Mouse (Mus musculus) heart, embryonic 16.5 days (tissue): ENCODE measurements around the gene Pip4k2b. TPM values are rescaled to one million over a fixed set of nuclear protein-coding genes. Genes with fewer than 3 reads are reported as not detected.

Experiments
- ATAC-seq: fragments of 200-750 bp; cut with Nextera tagmentation; replicated peaks from 2 replicates; pipeline ENCODE4 v1.8.0; 2017; ENCODE audit warnings: moderate number of reproducible peaks; ENCODE audit not compliant: insufficient read depth, low FRiP score; ENCODE audit errors: extremely low read depth
- H3K27ac ChIP-seq: fragments of 300-500 bp; sonication (generic); 2 replicates; pipeline ENCODE4 v1.5.1; 2014; ENCODE audit warnings: mild to moderate bottlenecking, low read length, control low read depth, moderate library complexity
- H3K27me3 ChIP-seq: fragments of 300-500 bp; sonication (generic); 2 replicates; pipeline ENCODE4 v1.6.1; 2014; ENCODE audit warnings: low read length, mixed read lengths; ENCODE audit not compliant: control insufficient read depth, insufficient read depth
- H3K36me3 ChIP-seq: fragments of 300-500 bp; sonication (generic); 2 replicates; pipeline ENCODE4 v1.6.1; 2014; ENCODE audit not compliant: control insufficient read depth, insufficient read depth
- H3K4me1 ChIP-seq: fragments of 300-500 bp; sonication (generic); 2 replicates; pipeline ENCODE4 v1.6.1; 2014; ENCODE audit warnings: low read length, mixed read lengths; ENCODE audit not compliant: control insufficient read depth, insufficient read depth
- H3K4me2 ChIP-seq: fragments of 300-500 bp; sonication (generic); 2 replicates; pipeline ENCODE4 v1.6.1; 2014; ENCODE audit warnings: low read depth, mild to moderate bottlenecking, control low read depth, low read length
- H3K4me3 ChIP-seq: fragments of 300-500 bp; sonication (generic); 2 replicates; pipeline ENCODE4 v1.5.1; 2014; ENCODE audit warnings: mild to moderate bottlenecking, control low read depth, low read length
- H3K9ac ChIP-seq: fragments of 300-500 bp; sonication (generic); 2 replicates; pipeline ENCODE4 v1.6.1; 2014; ENCODE audit warnings: low read length, control low read depth
- H3K9me3 ChIP-seq: fragments of 300-500 bp; sonication (generic); replicated peaks from 2 replicates; pipeline ENCODE4 v1.6.1; 2016; ENCODE audit warnings: low read length; ENCODE audit not compliant: control insufficient read depth
- WGBS: fragments of 180-500 bp; shearing (Covaris S2); extraction: QIAGEN DNeasy Blood & Tissue Kit; methylation state at CpG from one replicate; pipeline ENCODE4 v1.1.7; 2014; 5-methylcytosine and 5-hydroxymethylcytosine counted together
- polyA plus RNA-seq: library from polyadenylated mRNA; unstranded; fragments of >200 nt; fragmentation: Nextera tagmentation; extraction: Ambion mirVana; gene quantifications from 2 replicates; pipeline ENCODE4 v1.2.1, GENCODE M21; 2015

Gene Pip4k2b
- polyA plus RNA-seq, 1 experiment from 2014 or later: 0.81 TPM

DNA sequence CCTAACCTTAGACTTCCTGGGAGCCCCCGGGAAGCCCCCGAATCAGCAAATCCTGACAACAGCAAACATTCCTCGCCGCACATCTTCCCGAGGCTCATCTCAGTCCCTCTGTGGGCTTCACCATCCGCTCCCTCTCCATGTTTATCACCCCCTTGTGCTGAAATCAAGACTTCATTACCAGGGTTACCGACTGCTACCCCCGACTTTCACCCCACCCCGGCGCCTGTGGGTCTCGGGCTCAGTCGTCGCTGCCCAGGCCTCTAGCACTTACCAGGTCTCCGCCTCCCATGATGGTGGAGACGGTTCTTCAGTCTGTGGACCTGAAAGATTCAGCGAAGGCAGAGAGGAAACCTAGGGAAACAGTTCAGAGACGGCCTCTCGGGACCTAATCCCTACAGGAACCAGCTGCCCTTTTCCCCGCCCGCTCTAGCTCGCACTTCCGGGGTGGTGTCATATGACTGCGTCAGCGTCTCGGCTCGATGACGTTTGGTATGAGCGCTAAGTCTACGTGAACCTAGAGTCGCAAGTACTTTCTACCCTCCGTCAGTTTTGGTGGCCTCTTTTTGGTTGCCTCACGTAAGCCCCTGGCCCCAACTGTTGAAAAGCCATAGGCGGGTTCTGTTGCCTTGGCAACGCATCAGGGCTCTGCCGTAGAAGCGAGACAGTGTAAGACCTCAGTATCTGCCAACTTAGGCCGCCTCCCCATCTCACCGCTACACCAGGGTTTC, 21.8 kb upstream of the Pip4k2b start, which contains the start of gene Cwc25:
Gene Cwc25, minus strand, starts transcription at position 403 of the 728 bp plus-strand sequence.
- Histone ChIP-seq H3K27ac (peak within 1 kb of the TSS; percentile 80), H3K4me1 (peaks cover 9% of the 10 kb centered on the region), H3K27me3 (no peaks in the 10 kb centered on the region), H3K9me3 (no peaks in the 10 kb centered on the region), H3K4me3 (peak within 1 kb of the TSS; percentile 84), H3K9ac (peak within 1 kb of the TSS; percentile 89), H3K4me2 (peak within 1 kb of the TSS; percentile 73), H3K36me3 (peaks cover 18% of the 10 kb centered on the region)
- ATAC-seq: peak; percentile 94
- under 1% methylated on average over 38 of the region's 38 CpGs for WGBS

GRCm38 (mm10) chr11:97761638-97762037, 17.1 kb upstream of the Pip4k2b start:
- H3K4me1 ChIP-seq: peaks cover 9% of the 10 kb centered on the region
- H3K9me3 ChIP-seq: no peaks in the 10 kb centered on the region
- H3K4me3 ChIP-seq: no peak overlapping the region
- H3K36me3 ChIP-seq: peaks cover 33% of the 10 kb centered on the region
- H3K27me3 ChIP-seq: no peaks in the 10 kb centered on the region
- no peak overlapping the region for H3K9ac ChIP-seq
- H3K4me2 ChIP-seq: no peak overlapping the region
- H3K27ac ChIP-seq: no peak overlapping the region
- ATAC-seq: no peak

DNA sequence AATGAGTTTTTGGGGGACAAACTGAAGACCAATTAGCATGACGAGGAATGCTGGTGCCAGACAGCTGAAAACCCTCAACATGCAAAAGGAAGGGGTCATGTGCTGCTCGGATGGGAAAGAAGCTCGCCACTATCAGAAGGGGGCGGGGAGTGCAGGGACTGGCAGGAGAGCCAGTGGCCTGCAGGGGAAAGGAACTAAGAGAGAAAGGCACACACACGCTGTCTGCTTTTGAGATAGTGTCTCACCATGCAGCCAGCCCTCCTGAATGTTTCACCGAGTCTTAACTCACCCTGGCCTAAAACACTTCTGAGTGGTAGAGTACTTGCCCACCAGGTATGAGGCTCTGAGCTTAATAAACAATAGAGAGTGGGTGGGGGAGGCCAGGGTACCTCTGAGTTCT, 14.4 kb upstream of the Pip4k2b start:
- H3K27ac ChIP-seq: no peak overlapping the region
- no peak overlapping the region for H3K4me2 ChIP-seq
- no peak overlapping the region for H3K4me3 ChIP-seq
- no peaks in the 10 kb centered on the region for H3K4me1 ChIP-seq
- ATAC-seq: no peak
- H3K36me3 ChIP-seq: peaks cover 47% of the 10 kb centered on the region
- H3K9ac ChIP-seq: no peak overlapping the region
- H3K27me3 ChIP-seq: no peaks in the 10 kb centered on the region
- WGBS: 60% methylated on average over 6 of the region's 6 CpGs
- no peaks in the 10 kb centered on the region for H3K9me3 ChIP-seq

- Histone ChIP-seq H3K9me3 (no peaks in the 10 kb centered on the region), H3K9ac (no peak overlapping the region), H3K4me2 (no peak overlapping the region), H3K4me3 (no peak overlapping the region), H3K27me3 (no peaks in the 10 kb centered on the region), H3K27ac (no peak overlapping the region), H3K36me3 (peaks cover 51% of the 10 kb centered on the region), H3K4me1 (no peaks in the 10 kb centered on the region)
- no peak for ATAC-seq
- 93% methylated on average over 1 of the region's 1 CpGs for WGBS
Observed at GRCm38 (mm10) chr11:97758125-97758524, 13.6 kb upstream of the Pip4k2b start.

DNA sequence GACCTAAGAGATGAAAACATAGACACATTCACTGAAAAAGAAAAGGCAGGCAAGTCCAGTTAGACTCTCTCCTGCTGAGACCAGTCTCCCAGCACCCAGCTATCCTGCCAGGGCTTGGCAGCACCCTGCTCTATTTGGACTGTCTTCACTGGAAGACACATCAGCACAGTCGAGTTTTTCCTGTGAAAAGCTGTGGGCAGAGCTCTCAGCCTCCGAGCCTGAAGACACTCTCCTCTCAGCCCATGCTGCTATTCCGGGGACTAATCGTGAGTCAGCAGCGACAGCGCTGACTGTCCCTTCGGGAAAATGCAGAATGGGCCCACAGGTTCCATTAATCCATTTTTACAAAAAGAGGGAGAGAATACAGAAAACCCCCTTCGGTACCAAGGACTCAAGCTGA, 8.8 kb upstream of the Pip4k2b start:
- 93% methylated on average over 8 of the region's 8 CpGs for WGBS
- Histone ChIP-seq H3K36me3 (peaks cover 59% of the 10 kb centered on the region), H3K27me3 (no peaks in the 10 kb centered on the region), H3K4me3 (no peak overlapping the region), H3K27ac (no peak overlapping the region), H3K4me1 (no peaks in the 10 kb centered on the region), H3K9ac (no peak overlapping the region), H3K4me2 (no peak overlapping the region), H3K9me3 (no peaks in the 10 kb centered on the region)
- no peak for ATAC-seq

- H3K36me3 ChIP-seq: peaks cover 43% of the 10 kb centered on the region
- no peaks in the 10 kb centered on the region for H3K27me3 ChIP-seq
- 89% methylated on average over 5 of the region's 5 CpGs for WGBS
- ATAC-seq: no peak
- H3K9ac ChIP-seq: no peak overlapping the region
- H3K9me3 ChIP-seq: no peaks in the 10 kb centered on the region
- peaks cover 7% of the 10 kb centered on the region; the same call in 1 of the 2 replicates for H3K4me1 ChIP-seq
- H3K4me2 ChIP-seq: no peak overlapping the region
- H3K27ac ChIP-seq: no peak overlapping the region
- no peak overlapping the region for H3K4me3 ChIP-seq
Observed at GRCm38 (mm10) chr11:97748496-97748895, 4.0 kb upstream of the Pip4k2b start.

DNA sequence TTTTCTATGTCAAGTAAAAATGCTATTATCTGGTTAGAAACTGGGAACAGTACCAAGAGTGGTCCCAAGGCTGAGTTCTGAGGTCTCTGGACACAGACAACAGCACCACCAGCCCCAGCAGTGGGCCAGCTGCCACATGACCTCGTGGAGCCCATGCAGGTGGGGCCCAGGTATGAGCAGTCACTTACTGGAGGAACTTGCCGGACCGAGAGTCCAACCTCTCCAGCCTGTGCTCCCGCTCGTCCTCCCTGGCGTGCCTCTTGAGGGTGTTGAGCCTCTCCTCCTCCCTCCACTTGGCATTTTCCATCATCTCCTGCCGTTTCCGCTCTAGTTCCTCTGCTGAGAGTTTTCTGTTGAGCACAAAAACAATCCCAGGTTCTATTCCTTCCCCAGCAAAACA, 3.3 kb upstream of the Pip4k2b start:
- Histone ChIP-seq H3K9ac (no peak overlapping the region), H3K27ac (no peak overlapping the region), H3K4me2 (no peak overlapping the region), H3K36me3 (peaks cover 36% of the 10 kb centered on the region), H3K27me3 (no peaks in the 10 kb centered on the region), H3K4me1 (peaks cover 14% of the 10 kb centered on the region), H3K9me3 (no peaks in the 10 kb centered on the region), H3K4me3 (no peak overlapping the region)
- 79% methylated on average over 8 of the region's 8 CpGs for WGBS
- no peak for ATAC-seq

DNA sequence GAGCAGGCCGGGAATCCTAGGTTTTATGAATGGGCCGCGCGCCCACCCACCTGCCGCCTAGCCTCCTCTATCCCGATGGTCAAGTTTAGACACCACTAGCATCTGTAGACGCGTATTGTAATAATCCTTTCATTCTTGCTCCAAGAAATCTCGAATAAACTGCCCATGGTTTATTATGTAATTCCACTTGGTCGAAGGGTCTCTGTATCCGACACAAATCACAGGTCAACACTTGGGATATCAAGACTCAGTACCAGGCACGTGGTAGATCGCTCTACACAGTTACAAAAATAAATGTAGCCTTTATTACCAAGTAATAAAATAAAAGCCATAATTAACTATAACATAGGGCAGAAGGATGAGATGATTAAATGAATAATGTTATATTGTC, 822 bp upstream of the Pip4k2b start:
- peak overlapping the region; percentile 85 for H3K4me3 ChIP-seq
- no peak overlapping the region for H3K27ac ChIP-seq
- peaks cover 20% of the 10 kb centered on the region for H3K36me3 ChIP-seq
- H3K4me2 ChIP-seq: peak overlapping the region; percentile 77
- ATAC-seq: no peak
- peaks cover 20% of the 10 kb centered on the region for H3K4me1 ChIP-seq
- 0 out of 2 replicates have a peak overlapping the region, but pooled peaks have one; percentile 33 for H3K9ac ChIP-seq
- H3K9me3 ChIP-seq: no peaks in the 10 kb centered on the region
- no peaks in the 10 kb centered on the region for H3K27me3 ChIP-seq
- 8% methylated on average over 13 of the region's 13 CpGs for whole genome bisulfite sequencing

DNA sequence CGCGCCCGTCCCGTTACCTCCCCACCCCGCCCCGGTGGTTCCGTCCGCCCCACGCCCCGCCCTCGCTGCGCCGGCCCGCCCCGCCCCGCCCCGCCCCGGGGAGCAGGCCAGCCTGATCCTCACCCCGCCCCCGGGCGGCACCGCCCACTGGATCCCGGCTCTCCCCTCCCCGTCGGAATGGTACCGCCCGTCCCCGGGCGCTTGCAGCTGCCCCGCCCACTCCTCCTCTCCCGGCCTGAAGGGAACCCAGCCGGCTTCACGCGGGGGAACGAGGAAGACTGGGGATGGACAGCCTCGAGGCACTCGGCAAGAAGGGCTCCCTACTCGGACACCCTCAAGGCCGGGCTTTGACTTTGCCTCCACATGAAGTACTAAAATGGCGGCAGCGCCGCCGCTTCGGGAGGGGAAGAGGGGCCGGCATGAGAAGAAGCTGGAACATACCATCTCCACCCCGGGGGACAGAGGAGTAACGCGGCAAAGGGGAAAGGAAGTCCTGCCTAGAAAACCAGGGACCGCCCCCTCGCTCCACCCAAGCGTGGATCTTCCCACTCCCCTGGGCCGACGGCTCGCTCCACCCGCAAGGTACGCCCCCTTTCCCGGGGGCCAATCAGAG, 320 bp upstream of the Pip4k2b start:
- Histone ChIP-seq H3K9ac (peak overlapping the region; percentile 92), H3K9me3 (no peaks in the 10 kb centered on the region), H3K4me3 (peak overlapping the region; percentile 85), H3K4me2 (peak overlapping the region; percentile 77), H3K4me1 (peaks cover 20% of the 10 kb centered on the region), H3K27ac (peak overlapping the region; percentile 97), H3K27me3 (no peaks in the 10 kb centered on the region), H3K36me3 (peaks cover 18% of the 10 kb centered on the region)
- peak; percentile 95 for ATAC-seq
- 0% methylated on average over 54 of the region's 57 CpGs for WGBS
